Mouse (Mus musculus): ENCODE data around the gene Map2k6.

Map2k6 gene

GRCm38 (mm10) chr11:110488301-110488700 is 89.4 kb downstream of the Map2k6 start:
- DNase-seq, result no peak

GRCm38 (mm10) chr11:110495323-110496060 is 96.6 kb downstream of the Map2k6 start:
- DNase-seq, result no peak

- DNase-seq, result peak; percentile 32 to 57
Observed at GRCm38 (mm10) chr11:110496061-110496446, 97.1 kb downstream of the Map2k6 start.

GRCm38 (mm10) chr11:110497743-110498142 is 98.8 kb downstream of the Map2k6 start:
- no peak for DNase-seq

GRCm38 (mm10) chr11:110498651-110499213 is 99.8 kb downstream of the Map2k6 start:
- DNase-seq, result peak; percentile 26 to 30

GRCm38 (mm10) chr11:110502937-110503670 is 104.2 kb downstream of the Map2k6 start:
- no peak for DNase-seq

GRCm38 (mm10) chr11:110511466-110511865 is 112.5 kb downstream of the Map2k6 start:
- DNase-seq, result no peak

GRCm38 (mm10) chr11:110518648-110519047 is 119.7 kb downstream of the Map2k6 start:
- no peak for DNase-seq

GRCm38 (mm10) chr11:110522906-110523305 is 124.0 kb downstream of the Map2k6 start:
- no peak for DNase-seq

GRCm38 (mm10) chr11:110526156-110526555 is 127.2 kb downstream of the Map2k6 start:
- DNase-seq, result no peak

- DNase-seq, result no peak
Observed at GRCm38 (mm10) chr11:110531087-110531486, 132.2 kb downstream of the Map2k6 start.

GRCm38 (mm10) chr11:110534856-110535255 is 135.9 kb downstream of the Map2k6 start:
- DNase-seq, result no peak

- no peak for DNase-seq
Observed at GRCm38 (mm10) chr11:110536533-110536932, 137.6 kb downstream of the Map2k6 start.

- DNase-seq, result peak; percentile 23 to 75
Observed at GRCm38 (mm10) chr11:110537602-110538001, 138.7 kb downstream of the Map2k6 start.

- DNase-seq, result no peak
Observed at GRCm38 (mm10) chr11:110538206-110538605, 139.3 kb downstream of the Map2k6 start.

- no peak for DNase-seq
Observed at GRCm38 (mm10) chr11:110541933-110542332, 143.0 kb downstream of the Map2k6 start.

GRCm38 (mm10) chr11:110544419-110545210 is 145.7 kb downstream of the Map2k6 start:
- DNase-seq, result no peak

GRCm38 (mm10) chr11:110545416-110545815 is 146.5 kb downstream of the Map2k6 start:
- DNase-seq, result no peak

GRCm38 (mm10) chr11:110551471-110551967 is 152.6 kb downstream of the Map2k6 start:
- no peak for DNase-seq

GRCm38 (mm10) chr11:110562320-110563081 is 163.6 kb downstream of the Map2k6 start:
- DNase-seq, result no peak

- DNase-seq, result no peak
Observed at GRCm38 (mm10) chr11:110563272-110563671, 164.3 kb downstream of the Map2k6 start.

GRCm38 (mm10) chr11:110563801-110564200 is 164.9 kb downstream of the Map2k6 start:
- DNase-seq, result no peak

Data from lung, postnatal 4 days (tissue).